Mouse (Mus musculus) layer of hippocampus, postnatal 10 days (tissue): Measurements from ENCODE around the gene Popdc3. TPM values are rescaled to one million over a fixed set of nuclear protein-coding genes. Genes with fewer than 3 reads are reported as not detected.
A peak's percentile ranks its signal among the peaks of the same experiment; 100 is the strongest.
"Not testable (repeated sequence)": the region's sequence is repeated elsewhere in the genome, so short reads cannot be mapped to it uniquely, and the experiment has no call there.

Experiments
- DNase-seq, 2 experiments: peaks; one replicate each; pipeline ENCODE4 v3.0.0; 2021; ENCODE audit warnings: low spot score in 2 of 2
- long read RNA-seq: library from polyadenylated mRNA; stranded (forward); transcript quantifications from one replicate; pipeline ENCODE4 v2.0.0, GENCODE M21; 2023
- total RNA-seq, 2 experiments: library from RNA; stranded (reverse); gene quantifications; 2 replicates each; pipeline ENCODE4 v1.2.3; 2021

Gene Popdc3
- total RNA-seq = 1 to 10 TPM; 8.5 to 8.6 TPM
- long read RNA-seq, transcript Popdc3-201 (4 exons, 1,853 nt) = major isoform, 5 of 10 reads
- long read RNA-seq, partial matches to known transcripts = 2 of 10 reads
- long read RNA-seq, other reads (novel, unspliced or antisense) = 3 of 10 reads

DNA sequence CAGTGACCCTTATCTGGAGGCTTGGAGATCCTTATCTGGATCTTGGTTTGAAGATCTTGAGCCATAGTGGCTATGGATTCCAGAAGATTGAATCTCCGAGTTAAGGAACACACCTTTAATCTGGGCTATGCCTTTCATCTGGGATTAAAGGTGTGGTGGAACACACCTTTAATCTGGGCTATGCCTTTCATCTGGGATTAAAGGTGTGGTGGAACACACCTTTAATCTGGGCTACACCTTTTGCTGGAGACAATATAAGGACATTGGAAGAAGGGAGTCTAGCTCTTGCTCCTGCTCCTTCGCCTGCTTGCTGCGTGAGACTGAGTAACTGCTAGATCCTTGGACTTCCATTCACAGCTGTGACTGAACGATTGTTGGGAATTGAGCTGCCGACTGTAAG is at the start of gene Popdc3:
Gene Popdc3 (plus strand): TSS at position 301 of the 400 bp plus-strand sequence.
- DNase-seq = not testable (repeated sequence)

DNA sequence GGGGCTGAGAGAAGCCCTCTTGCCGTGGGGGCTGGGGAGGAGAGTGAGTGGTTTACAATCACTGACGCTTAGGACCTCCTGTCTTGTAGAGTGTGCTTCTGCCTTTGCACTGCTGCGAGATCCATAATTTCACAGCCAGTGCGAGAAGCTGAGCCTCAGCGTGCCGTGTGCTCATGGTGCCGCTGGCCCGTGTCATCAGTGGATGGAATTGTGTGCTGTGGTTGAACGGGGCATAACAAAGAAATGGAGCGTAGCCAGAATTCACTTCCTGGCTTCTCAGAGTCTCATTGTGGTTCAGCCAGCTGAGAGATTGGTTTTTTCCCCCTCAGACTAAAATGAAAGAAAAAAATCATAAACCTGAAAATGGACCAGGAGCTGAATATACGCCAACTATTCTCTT is 48.8 kb upstream of the Popdc3 start:
- no peak for DNase-seq

DNA sequence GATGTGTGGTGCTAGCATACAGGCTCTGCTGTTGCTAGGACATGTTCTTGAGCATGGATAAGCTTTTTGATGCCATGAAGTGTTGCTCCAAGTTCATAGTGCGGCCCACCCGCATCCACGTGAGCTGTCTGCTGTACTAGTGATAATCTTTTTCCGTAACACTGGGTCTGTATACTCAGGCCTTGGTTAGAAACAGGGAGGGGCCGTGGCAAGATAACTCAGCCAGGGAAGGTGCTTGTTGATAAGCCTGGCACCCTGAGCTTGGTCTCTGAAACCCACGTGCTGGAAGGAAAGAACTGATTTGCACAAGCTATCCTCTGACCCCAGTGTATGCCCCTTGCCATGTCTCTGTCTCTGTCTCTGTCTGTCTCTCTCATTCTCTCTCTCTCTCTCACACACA is 47.9 kb upstream of the Popdc3 start:
- no peak for DNase-seq

DNA sequence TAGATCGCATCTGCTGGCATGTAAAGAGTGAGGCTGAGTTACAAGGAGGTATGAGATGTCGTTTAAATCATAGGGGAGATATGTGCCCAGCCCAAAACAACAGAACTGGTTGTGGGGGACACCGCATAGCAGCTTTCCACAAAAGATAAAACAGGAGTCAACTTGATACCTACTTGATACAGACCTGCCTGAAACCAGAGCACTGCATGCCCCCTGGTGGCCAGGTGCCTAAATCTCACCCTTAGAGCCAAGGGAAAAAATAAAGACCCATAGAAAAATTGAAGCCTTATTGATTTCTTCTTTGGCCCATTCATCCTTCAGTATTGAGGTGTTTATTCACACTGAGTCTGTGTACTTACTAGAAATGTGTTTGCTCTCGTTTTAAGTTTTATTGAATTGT is 45.5 kb upstream of the Popdc3 start:
- no peak for DNase-seq

DNA sequence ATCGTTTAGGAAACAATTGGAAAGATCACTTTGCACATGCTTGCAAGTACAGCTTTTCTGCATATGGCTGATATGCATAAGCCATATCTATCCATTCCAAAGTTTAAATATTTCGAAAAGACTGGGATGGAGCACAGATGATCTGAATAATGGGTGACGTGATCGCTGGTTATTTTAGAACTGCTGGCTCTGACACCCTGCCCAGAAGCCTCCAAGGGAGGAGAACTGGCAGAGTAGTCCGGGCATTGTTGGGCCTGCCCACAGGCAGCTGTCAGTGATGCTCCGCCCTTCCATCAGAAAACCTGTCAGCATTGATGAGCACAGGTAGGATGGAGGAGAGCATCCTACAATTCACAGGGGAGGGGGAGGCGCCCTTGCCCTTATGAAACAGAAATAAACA is 41.1 kb upstream of the Popdc3 start:
- DNase-seq = peak in 1 of 2 experiments; percentile 40

DNA sequence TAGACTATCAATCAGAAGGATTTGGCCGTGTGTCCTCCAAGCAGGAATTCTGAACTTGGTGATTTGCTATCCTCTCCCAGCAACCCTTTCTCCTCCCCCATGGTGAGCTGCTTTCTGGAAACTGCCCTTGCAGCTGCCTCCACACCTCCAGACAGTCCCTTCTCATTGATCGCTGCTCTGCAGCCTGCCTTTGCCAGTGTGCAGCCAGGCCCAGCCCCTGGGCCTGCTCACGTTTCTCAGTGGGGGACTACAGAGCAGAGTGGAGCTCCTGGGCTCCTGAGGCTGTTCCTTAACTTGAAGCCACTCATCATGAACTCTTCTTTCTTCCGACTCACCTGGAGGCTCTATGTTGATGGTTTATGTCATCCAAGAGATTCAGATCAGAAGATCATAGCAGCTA is 38.0 kb upstream of the Popdc3 start:
- DNase-seq = no peak

DNA sequence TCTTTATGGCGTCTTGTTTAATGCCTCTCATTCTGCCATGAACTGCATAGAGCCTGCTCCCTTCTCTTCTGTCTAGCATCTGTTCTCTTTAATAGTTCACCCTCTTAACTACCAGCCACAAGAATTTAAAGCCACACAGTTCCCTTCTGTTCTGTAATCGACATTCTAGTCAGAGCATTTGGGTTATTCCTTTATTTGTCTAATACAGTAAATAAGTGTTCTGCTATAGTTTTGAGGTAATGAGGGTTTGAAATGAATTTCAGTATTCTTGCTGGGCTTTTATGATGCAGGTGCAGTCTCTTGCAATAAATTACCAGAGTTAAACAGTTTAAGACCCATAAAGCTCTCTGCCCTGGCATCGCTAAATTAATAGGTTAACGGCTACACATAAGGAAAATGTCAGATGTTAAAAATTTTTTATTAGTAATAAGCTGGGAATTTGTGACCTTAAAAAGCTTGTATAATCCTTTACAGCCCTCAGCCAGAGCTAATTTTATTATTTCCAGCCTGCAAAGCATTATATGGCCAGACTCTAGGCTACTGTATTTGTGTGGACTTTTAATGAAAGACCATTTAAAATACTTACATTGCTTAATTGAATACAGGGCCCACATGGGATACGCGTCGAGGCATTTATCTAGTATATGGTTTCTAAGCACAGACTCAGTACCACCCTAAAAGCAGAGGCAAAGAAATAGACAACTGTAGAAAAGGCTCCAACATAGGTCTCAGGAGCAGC is 37.3 kb upstream of the Popdc3 start:
- no peak for DNase-seq

DNA sequence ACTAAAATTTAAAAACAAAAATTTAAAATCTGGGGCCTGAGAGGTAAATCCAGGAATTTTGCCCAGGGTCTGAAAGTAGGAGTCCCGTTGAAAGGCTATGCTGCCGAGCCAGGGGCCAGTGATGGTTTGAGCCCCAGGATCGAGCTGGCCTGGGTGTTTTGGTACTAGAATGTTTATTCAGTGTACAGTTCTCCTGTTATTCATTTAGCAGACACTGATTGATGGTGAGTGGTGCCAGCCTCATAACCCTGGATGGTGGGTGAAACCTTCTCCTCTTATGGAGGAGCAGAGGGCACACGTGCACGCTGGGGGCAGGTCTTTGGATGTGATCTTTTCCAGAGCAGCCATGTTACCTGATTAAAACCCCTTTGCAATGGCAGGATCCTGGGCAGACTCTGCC is 35.5 kb upstream of the Popdc3 start:
- no peak for DNase-seq

DNA sequence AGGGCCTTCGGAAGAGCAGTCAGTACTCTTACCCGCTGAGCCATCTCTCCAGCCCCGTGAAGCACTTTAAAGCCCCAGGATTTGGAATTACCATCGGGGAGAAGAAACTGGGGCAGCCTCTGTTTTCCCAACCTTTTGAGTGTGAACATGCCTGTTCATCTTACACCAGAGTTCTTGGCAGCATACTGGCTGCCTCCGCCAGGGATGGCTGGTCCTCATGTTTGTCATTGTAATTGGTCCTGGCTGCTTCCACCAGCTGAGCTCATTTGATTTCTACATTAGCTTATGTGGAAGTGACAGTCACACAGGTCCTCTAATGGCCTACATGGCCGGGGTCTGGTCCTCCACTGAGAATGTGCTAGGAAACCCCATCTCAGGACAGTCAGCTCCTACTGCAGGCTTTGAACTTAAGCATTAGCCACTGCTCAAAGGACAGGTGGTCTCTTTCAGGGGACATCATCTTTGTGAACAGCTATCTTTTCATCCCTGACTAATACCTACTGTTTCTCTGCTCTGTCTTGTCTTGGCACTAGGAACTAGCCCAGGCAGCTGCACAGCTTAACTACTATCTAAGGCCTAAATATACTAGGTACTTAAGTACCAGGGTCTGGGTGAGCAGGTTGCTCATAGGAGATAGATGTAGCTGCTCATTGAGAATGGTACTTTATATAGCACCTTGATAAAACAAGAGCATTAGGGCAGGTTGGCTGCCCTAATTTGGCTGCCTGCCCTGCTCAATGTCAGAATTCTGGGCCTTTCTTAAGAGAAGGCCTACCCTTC is 33.7 kb upstream of the Popdc3 start:
- no peak for DNase-seq

DNA sequence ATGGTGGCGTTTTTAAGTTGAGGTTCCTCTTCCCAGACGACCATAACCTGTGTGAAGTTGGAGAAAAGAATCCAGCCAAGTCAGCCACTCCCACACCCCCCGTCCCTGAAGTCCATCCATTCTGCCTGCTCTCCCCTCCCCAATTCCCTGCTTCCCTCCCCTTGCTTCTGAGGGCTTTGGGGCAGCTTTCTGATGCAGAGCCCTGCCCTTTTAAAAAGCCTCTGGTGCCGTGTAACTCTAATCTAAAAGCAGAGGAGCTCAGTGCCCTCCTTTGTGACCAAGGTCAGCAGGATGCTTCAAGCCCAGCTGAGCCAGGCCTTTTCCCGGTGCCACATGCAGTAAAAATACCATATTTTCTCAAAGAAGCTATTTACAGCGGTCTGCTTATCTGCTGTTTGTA is 31.1 kb upstream of the Popdc3 start:
- DNase-seq = no peak

DNA sequence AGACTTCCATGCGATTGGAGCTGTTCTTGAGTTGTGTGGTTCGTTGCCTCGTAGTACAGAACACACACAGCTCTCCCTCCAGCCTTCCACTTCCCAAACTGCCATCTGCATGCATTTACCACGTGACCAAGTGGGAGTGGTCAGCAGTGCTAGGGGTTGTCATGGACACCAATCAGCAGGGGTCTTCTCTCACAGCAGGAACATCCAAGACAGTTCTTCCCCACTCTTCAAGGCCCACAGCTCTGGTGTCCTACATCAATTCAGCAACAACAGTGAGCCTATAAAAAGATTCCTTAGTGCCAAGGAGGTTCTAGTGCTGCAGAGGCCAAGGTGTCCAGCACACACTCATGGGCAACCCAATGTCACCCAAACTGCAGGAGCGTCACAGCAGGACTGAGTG is 26.8 kb upstream of the Popdc3 start:
- DNase-seq = no peak

DNA sequence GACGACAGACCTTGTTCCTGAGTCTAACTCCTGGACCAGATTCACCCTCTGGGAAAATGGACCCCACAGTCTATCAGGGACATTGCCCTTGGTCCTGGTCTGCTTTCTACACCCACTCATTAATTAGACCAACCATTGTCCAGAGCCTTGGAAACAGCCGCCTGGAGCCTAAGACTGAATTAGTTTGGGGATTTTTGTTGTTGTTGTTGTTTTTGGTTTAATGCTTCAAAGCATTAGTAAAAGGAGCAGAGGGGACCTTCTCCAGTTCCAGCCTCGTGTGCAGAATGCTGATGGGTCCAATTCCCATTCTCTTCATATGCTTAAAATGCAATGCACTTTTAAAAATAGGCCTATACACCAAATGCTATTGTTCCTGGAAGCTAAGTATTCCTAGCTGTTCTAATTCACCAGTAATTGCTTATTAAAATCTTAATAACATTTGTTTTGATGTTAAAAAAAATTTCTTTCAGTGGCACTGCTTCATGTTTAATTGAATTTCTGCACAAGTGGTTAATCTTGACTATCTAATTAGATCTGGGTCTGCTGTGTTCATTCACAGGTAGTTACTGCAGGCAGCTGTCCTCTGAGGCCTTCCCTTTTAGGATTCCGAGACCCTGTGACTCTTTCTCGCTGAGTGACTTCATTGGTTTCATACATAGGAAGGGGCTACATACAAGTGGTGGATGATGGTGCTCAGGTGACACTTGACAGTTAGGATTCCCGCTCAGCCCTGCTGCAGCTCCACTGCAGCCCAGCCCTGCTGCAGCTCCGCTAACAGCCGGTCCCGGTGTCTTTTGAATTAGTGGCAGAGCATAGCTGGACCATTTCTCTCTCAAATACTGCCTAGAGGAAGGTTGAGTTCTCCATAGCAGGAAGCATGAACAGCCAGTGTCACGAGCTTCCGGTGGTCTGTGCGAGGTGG is 25.9 kb upstream of the Popdc3 start:
- no peak for DNase-seq

DNA sequence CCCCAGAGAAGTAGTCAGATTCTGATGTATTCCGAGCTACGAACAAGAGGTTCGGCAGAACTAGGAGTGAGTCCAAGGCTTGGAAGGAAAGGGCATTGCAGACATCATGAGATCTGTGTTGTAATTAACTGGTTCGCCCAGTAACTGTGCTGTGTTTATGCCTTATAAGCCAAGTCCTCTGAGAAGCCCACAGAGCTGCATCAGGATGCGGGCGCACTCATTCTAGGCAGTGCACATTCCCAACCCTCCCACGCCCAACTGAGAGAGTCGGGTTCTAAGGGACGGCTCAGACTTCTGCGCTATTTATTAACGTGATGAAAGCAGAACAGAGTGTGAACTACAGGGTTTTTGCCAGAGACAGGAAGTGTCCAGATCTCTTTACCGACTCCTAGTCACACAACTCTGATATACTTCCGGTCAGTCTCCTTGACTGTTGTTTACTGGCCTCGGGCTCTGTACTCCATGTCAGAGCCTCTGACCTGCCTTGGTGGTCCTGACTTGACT is 23.3 kb upstream of the Popdc3 start:
- no peak for DNase-seq

DNA sequence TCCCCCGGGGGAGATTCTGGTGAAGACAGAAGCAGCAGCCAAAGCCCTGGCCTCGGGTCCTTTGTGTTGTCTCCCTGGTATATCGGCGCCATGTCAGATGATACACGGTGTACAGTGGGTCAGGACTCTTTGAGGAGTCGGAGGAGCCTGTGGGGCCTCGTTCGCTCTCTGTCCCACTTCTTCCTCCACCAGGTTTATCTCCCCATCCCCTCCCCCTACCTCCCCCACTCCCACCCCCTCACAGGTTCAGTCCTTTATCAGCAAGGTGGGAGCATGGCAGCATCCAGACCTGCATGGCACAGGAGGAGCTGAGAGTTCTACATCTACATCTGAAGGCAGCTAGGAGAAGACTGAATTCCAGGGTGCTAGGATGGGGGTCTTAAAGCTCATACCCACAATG is 12.0 kb upstream of the Popdc3 start:
- no peak for DNase-seq

DNA sequence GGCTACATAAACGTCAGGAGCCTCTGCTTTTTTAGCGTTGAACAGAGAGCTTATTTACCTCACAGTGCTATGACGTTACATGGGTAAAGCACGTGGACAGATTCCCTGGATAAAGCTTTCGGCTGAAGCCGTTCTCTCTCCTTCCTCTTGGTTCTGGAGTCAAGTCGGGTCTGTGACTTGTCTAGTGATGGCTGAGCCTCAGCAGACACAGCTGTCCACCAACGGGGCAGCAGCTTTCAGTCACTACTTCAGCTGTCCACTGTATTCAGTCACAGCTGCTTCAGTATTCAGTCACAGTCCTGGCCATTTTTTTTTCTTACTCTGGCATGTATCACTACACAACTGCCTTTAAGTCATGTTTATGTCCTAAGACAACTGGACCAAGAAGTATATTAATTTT is 4.0 kb upstream of the Popdc3 start:
- no peak for DNase-seq

DNA sequence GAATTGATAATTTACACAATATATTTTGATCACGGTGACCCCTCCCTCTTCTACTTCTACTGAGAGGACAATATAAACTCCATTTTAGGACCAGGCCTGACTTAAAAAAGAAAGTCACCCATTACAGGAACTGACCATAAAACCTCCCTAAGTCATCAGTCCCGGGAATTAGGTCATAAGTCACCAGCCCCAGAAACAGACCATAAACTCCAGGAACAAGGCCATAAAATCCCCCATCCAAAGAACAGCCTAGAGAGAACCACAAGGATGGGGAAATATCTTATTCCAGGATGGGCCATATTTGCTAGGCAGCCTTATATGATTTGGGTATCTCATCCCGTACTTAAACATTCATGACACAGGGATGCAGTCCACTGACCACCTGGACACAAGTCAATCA is 3.6 kb upstream of the Popdc3 start:
- no peak for DNase-seq

DNA sequence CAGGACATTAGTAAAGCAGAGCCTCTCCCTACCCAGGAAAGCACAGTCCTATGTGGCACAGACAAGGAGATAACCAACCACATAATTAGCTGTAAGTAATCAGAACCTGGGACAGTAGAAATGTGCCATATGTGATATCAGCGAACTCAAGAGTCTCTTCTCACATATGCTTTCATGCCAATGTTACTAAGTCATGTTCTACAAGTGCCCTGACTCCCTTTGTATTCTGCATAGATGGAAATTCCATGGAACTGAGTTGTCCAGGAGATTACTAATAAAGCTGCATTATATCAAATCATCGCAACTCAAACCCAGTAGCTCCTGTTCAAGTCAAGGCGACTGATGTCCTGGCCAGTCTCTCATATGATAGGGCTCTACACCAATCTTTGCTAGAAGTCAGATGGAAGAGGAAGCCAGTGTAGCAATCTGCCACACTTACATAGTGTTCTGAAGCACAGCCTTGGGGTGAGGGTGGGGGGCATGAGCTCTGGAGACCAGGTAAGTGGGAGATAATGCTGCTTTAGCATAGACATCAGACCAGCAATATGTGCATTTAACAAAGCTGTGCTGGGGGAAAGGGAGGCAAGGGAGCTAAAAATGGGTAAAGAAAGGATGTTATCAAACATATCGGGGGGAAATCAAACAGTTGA is 2.9 kb downstream of the Popdc3 start:
- DNase-seq = no peak

DNA sequence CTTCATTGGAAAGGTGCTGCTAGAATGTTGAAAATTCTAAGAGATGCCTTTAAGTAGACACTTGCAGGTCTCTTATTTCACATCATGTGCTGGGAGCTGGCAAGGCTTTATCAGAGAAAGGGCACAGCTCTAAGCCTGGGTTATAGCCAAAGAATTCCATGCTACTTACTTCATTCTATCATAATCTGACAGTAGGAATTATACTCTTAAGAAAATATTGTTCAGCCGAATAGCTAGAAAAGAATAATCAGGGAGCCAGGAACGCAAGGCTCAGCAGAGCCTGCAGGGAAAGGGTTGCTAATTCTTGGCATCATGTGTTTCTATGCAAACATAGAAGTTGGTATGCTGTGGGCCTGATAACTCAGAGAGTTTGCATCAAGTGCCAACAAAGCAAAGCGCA is 3.4 kb downstream of the Popdc3 start:
- no peak for DNase-seq

DNA sequence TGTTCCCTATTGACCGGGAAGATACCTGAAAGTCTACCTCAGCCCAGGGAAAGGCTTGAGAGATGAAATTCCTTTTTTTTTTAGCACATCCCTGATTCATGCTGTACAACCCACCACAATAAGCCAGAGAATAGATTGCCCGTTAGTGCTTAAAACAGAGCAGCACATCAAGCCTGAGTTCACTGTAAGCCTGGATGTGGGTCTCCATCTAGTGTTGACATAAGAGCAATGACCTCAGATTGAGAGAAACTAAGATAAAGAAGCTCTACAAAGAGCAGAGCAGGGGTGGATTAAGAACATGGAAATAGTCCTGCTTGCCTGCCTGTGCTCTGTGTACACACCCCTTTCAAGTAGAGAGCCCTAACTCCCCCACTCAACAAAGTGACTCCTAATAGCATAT is 7.6 kb downstream of the Popdc3 start:
- DNase-seq = no peak
